Mouse (Mus musculus) heart, postnatal 10 days (tissue): ENCODE results near the gene Prex1. TPM values are rescaled to one million over a fixed set of nuclear protein-coding genes. Genes with fewer than 3 reads are reported as not detected.

Experiments
- DNase-seq, 2 experiments: peaks; one replicate each; pipeline ENCODE4 v3.0.0; 2021
- intact Hi-C: fragments of 180-260 bp; cut with DNase I; formaldehyde crosslinking; loops from one replicate; pipeline ENCODE4 v1.15.1; 2025
- total RNA-seq, 2 experiments: library from RNA; stranded (reverse); gene quantifications; 2 replicates each; pipeline ENCODE4 v1.2.3; 2021

The Prex1 gene
- total RNA-seq, 2 experiments from 2014 or later = 12.1 to 17.7 TPM

DNA sequence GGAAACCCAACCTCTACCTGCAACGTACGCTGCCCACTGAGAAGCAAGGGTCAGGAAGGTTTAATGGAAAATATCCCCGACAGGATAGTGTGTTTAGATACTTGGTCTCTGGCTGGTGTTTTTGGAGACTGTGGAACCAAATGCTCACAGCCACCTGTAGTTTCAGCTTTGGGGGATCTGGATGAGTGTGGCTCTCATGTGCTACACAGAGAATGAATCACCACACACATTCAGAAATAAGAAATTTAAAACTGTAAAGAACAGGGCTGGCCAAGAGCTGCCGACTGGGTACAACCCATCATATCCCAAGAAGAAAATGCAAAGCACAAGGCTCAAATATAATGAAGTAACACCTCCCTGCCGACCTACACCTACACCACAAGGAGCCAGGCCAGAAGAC, 73.9 kb downstream of the Prex1 start:
- no peak for DNase-seq
- intact Hi-C loops = no loop called here

DNA sequence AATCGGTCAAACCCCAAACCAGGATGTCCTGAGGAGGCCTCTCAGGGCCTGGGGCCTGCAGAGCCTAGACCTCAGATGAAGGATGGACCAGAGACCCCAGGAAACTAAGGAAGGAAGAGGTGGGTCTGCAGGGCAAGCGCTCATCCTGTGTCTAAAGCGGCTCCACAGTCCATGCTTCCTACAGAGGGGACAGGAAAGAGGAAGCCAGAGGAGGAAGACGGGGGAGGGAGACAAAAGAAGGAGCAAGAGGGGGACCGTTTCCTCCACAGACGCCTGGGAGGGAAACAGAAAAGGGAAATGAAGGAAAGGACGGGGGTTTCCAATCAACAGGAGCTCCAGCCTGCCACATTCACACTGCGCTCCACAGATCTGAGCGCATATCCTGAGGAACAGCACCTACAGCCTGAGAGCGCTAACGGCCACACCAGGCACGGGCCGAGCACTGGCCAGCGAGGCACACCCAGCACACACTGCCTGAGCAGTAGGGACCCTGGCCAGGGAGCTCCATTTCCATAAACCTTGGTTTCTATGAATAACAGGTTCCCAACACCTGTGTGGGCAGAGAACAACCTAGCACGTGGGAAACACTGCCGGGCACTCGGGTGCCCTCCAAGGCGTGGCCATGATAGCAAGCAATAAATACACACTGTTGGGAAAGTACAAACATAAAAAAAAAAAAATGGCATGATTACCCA, 74.5 kb downstream of the Prex1 start:
- peak; percentile 46 to 54 for DNase-seq
- intact Hi-C loops = loop anchor here (1.0 kb wide), 1 partner anchor 74 kb away; the partner anchor contains the start of gene Prex1

DNA sequence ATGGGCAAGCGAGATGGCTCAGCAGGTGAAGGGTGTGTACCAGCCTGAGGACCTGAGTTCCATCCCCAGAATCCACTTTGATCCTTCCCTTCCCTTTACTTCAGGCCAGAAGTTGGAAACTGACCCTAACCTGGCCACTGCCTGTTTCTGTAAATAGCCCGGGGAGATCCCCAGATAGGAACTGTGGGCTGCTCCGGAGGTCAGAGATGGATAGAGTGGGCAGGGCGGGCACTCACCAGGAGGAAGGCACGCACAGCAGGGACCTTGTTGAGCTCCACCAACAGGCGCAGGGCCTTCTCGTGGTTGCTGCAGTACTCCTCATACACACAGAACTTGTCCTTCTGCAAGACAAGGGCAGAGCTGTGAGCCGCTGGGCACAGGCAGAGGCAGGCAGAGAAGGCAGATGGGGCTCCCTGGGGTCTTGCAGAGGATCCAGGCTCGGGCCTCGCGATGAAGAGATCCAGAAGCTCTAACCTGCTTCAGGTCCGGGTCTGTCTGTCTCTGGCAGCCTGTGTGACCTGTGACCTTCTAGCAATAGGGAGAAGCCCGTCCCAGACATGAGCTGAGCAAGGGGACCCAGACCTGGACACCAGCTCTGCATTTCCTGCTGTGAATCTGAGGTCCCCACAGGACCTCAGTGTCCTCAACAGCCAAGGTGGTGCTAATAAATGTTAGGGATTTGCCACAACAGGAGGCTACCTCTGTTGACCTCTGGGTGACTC, 75.4 kb downstream of the Prex1 start:
- DNase-seq = no peak
- intact Hi-C loops = loop anchor here (1.0 kb wide), 1 partner anchor 75 kb away; the partner anchor contains the start of gene Prex1

DNA sequence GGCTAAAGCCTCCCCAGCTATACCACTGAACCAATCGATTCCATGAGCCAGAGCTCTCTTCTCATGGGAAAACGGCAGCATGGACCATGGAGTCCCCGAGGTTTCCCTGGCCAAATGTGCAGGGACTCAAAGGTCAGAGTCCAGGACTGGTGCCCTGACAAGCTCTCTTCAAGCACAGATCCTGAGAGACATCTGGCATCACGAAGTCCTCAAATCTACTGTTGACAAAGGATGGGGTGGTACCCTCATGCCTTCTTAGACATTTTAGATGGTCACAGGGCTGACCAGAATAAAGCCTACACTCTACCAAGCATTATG, 76.0 kb downstream of the Prex1 start:
- DNase-seq = no peak
- intact Hi-C loops = no loop called here

DNA sequence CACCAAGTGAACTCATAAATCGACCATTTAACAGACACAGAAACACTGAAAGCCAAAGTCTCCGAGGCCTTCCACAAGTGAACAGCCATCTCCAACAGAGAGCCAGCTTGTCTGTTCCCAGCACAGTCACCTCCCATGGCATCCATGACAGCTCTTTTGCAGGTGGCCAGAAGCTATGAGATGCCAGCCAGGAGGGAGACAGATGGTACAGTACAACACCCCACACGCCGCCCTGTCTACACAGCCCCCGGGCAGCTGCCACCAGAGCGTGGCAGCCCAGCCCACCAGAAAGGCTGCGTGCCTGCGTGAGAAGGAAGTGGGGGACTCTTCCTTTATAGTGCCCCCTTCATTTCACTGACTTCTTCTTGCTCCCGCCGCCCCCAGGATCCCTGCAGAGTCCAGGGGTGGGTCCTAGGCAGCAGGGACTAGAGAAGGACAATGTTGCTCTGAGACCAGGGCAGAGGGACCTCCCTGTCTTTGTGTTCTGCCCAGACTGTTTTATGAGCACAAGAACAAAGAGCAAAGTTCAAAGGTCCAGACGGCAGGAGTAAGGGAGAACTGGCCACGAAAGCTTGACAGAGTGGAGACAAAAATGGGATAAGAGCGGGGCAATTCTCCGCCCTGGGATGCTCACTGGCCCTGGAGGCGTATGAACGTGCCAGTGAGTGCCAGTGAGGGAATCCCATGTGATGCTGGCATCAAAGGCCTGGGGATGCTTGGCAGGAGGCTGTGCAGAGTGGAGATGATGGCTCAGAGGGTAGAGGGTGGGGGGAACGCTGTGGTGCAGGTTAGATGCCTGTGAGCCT, 76.6 kb downstream of the Prex1 start:
- intact Hi-C loops = no loop called here
- DNase-seq = no peak

DNA sequence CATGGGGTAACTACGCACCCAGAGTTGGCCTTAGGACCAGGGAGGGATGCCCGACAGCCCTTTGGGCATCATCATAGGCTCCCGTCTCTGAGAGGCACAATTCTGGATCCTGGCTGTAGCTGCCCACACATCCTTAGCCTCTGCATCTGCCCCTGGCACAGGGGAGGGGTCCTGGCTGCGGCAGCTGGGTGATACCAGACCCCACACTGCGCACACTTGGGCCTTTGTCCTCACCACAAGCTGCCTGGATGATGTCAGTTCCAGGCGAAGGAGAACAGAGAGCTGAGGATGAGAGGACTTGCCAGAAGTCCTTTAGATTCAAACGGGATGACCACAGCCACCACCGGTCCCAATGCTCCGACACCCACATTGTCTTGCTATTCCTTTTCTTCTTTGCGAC, 78.1 kb downstream of the Prex1 start:
- intact Hi-C loops = no loop called here
- no peak for DNase-seq

DNA sequence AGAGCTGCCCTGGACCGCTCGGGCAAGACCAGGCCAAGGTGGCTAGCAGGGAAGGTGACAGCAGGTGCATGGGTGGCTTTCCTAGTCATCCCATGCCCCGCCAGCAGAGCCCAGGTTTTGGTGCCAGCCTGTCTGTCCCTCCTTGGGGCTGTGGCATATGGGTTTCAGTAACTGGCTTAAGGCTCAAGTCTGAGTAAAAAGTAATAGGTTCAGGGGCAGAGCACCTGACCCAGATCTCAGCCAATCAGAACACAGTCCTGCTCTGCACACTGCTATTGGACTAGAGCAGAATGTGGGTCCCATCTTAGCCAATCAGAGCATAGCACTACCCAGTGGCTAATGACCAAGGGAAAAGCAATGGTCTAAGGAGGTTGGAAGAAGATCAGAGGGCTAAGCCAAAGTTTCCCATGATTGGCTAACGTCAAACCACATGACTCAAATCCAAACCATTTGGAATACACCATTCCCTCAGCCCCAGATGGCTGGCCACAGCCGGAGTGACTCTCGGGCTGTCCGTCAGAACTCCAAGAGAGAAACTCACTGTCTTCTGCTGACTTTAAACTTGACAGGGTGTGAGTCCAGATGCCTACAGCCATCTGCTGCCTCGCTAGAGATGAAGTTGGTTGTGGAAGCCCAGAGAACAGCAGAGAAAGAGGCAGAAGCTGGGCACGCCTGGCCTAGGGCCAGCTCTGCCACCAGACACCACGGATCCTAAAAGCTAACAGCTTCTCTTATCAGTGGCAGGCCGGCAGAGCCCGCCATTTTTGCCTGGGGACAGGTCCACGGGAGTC, 80.9 kb downstream of the Prex1 start:
- no peak for DNase-seq
- intact Hi-C loops = no loop called here

DNA sequence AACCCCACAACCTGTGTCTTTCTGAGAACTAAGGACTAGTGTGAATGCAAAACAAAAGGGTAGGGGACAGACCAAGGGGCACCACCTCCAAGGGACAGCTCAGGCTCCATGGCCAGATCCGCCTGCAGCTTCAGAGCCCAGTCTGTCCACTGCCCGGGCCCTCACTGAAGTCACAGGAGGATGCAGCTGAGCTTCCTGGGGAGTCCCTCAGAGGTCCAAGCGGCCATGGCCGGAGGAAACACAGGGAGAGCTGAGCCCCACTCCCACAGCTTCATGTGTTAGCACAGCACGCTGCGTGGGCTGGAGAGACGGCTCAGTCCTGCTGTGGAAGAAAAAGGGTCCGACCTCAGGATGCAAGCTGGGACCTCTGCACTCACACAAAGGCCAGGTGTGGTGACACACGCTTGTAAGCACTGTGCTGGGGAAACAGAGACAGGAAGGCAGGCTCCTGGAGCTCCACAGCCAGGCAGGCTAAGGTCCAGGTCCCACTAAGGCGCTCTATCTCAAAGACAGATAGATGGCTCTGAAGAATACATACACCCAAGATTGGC, 81.9 kb downstream of the Prex1 start:
- intact Hi-C loops = no loop called here
- DNase-seq = no peak

DNA sequence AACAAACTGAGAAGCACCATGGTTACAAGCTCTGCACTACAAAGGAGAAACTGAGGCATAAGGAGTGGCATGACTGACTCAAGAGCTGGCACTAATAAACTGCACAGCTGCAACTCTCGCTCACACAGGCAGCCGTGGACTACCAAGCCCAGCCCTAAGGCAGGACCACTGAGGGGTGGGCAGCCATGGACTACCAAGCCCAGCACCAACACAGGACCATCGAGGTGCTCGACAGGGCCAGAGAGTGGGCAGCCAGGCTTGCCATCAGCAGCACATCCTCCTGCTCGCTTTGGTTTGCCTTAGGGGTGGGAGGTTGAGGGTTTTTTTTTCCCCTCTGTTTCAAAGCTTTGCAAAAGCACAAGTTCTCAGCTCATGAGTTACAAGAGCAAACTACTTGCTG, 82.4 kb downstream of the Prex1 start:
- intact Hi-C loops = no loop called here

DNA sequence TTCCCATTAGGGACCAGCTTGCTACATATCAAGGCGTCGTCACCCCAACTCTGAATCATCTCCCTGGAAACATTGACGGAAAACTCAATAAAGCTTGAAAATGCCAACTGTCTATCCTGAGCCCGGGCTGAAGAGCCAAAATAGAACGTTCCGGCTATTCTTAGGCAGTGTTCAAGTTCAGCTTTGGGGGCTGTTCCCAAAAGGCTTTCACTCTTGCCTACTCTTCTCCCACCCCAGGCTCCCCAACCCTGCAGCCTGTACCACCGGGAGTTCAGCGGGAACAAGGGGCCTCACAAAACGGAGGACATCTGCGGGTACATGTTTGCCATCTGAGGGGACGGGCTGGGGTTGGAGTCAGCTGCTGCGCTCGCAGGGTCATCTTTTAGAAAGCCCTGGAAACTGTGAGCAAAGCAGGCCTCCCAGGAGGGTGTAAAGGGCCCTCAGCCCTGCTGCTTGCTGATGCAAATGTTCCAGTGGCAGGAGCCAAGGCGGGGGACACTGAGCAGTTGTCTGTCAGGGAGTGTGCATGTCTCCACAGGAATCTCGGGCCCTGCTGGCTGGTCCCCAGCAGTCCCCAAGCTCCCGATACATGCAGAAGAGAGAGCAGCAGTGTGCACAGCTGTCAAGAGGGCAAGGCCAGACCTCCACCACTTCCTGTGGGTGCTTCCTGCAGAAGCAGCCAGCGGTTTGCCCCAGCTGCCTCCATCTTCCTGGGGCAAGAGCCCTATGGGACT, 83.5 kb downstream of the Prex1 start:
- intact Hi-C loops = no loop called here
- peak; percentile 27 to 46 for DNase-seq

More for the DNA sequence above, 82.4 kb downstream of the Prex1 start:
- no peak for DNase-seq

DNA sequence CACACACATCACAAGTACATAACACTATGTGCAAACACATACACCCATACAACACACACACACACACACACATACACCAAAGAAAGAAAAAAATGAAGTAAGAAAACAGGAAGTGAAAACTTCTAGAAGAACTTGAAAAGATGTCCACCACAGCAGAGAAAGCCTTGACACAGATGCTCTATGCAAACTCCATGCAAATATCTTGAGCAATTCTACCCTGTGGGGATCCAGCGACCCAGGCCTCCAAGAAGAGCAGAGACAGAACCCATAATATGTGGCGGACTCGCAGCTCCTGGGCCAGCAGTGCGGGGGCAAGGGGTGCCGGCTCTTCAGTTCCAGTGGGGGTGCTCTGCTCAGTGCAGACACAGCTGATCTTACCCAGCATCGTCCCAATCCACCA, 86.1 kb downstream of the Prex1 start:
- DNase-seq = no peak
- intact Hi-C loops = no loop called here

DNA sequence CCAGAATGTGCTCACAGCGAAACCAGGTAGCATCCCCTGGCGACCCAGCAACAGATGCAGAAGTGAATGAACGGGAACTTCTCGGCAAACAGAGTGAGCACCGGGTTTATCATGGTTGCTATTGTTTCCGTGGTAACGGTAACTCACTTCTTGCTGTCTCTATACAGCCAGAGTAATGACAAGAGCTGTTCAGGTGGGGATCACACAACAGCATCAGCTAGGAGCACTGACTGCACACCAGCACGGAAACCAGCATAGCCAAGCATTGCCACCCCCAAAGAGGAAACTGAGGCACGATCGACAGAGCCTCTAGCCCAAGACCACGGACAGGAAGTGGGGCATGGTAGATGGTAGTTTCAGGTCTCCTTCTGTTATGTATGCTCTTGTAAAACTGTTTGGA, 88.4 kb downstream of the Prex1 start:
- intact Hi-C loops = no loop called here
- no peak for DNase-seq

DNA sequence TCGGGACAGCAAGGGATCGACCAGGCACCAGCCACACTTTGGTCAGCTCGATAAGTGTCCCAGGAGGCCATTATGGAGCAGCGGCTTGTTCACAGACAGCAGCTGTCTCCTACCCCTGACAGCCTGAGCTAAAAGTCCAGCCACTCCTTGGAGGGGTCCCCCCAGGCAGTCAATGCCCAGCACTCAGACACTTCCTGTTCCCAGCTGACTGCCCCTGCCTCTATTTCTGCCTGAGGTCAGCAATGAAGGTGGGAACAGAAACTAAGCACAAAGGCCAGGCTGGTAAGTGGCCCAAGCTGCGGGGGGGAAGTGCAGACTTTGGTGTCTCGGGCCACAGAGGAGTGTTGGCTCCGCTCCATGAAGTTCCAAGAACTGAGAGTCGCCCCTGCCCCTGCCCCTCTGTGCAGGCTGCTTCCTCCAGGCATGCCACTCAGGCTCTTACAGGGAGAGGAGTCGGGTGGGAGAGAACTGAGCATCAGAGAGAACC, 90.5 kb downstream of the Prex1 start:
- DNase-seq = peak; percentile 32 to 36
- intact Hi-C loops = no loop called here

DNA sequence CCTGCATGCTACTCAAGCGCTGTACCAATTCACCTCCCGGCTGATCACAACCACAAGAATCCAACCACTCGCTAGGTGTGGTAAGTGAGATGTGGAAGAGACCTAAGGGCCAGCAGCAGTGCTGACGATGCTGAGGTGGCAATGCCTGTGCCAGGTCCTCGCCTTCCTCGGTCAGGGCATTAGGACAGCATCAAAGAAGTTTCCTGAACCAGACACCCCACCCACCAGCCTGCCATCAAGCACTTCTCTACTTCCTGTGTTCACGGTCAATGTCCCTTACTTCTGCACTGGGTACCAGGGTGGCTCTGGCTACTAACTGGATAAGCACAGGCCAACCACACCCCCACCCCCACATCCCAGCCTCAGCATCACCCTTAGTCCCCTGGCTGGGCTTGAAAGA, 91.0 kb downstream of the Prex1 start:
- no peak for DNase-seq
- intact Hi-C loops = no loop called here

DNA sequence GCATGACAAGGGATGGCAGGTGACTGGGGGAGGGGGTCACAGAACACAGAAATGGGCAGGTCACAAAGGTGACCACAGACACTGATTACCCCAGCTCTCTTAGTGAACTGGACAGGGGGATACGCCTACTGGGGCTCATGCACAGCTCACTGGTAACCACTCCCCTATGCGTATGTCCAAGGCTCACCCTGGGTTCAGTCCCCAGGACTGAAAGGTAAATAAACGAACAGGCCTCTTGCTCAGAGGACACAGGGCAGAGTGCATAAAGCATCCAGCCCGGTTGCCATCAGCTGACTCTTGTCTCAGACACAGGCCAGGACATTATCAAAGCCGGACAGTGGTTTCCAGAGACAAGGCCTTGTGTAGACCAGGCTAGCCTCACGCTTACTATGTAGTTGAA, 91.6 kb downstream of the Prex1 start:
- intact Hi-C loops = no loop called here
- DNase-seq = no peak

DNA sequence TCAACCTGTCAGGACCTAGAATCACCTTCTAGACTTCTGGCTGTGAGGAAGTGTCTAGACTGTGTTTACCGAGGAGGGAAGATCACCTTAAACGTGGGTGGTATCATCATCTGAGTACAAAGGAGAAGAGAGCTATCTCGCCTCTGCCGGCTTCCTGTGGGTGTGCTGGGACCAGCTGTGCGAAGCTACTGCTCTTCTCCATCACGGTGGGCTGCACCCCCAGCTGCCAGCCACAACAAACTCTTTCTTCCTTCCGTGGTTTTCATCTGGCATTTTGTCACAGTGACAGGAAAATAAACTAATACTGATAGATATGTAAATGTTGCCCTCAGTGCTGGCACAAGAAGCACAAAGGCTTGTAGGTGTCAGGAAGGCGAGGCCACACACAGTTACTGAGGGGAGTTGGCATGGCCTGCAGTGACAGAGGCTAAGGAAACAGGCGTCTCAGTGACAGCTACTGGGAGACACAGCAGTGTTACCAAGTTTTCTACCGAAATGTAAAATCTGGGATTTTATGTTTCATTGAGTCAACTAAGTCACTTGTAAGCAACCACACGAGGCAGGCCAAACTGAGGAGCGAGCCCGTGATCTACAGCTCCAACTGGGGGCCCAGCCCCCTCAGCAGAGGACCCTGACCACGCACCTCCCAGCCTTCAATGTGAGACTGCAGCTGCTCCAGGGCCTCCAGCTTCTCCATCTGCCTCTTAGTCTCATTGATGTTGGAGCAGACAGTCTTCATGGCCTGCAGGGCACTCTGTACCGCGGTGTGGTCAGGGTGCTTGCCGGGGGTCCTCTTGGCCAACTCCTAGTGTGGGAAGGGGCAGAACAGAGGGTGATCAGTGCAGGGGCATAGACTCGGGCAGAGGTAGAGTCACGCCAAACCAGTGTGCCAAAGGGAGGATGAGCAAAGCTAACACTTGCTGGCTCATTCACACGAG, 92.8 kb downstream of the Prex1 start:
- intact Hi-C loops = no loop called here

DNA sequence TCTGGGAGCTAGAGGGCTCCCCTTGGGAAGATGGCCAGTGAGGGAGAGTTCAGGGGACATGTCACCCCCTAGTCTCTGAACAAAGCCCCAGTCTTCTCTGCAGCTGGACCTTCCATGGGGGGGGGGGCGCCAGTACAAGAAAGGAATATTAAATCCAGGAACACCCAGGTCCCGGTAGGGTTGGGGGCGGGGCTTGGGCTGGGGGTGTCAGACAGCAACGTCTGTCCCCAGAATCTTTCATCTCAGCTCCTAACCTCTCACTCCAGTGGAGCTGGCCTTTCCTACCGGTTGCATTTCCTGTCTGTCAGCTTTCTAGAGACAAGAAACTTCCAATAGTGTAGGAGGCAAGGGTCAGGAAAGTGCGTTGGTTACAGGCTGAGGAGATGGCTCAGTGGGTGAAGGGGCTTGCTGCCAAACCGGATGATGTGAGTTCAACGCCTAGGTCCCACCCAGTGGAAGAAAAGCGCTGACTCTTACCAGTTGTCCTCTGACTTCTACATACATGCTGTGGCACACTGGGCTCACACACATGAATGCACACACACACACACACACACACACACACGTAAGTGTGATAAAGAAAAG, 93.6 kb downstream of the Prex1 start:
- DNase-seq = no peak
- intact Hi-C loops = no loop called here

More for the DNA sequence above, 92.8 kb downstream of the Prex1 start:
- DNase-seq = no peak

DNA sequence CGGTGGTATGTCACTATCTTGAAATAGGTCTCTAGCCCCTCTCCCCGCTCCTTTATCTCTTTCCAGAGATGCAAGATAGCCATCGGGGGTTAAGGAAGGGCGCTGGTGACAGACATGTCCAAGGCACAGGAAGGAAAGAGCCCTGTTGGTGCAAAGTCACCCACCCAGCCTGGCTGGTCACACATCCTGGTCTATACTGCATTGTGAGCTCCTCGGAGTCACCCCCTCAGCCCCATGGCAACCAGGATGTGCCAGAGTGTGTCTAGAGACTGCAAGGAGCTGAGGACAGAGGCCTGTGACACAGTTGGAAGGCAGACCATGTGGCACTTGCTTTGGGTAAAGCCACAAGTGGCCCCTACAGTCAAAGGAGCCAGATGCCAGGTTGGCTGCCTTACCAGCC, 94.4 kb downstream of the Prex1 start:
- intact Hi-C loops = no loop called here
- no peak for DNase-seq
